Mouse (Mus musculus) CH12.LX (cell line): ENCODE results near the gene Rae1. TPM values are rescaled to one million over a fixed set of nuclear protein-coding genes. Genes with fewer than 3 reads are reported as not detected.

ENCODE experiments used
- DNase-seq: peaks from one replicate; pipeline ENCODE4 v3.0.0-alpha.2; 2013; ENCODE audit errors: extremely low read depth
- H3K27ac ChIP-seq: 2 replicates; pipeline ENCODE4 v1.5.1; 2012; ENCODE audit warnings: low read depth, mild to moderate bottlenecking, control low read depth, moderate library complexity; ENCODE audit not compliant: insufficient read depth
- H3K27me3 ChIP-seq: replicated peaks from 2 replicates; pipeline ENCODE3; 2012; ENCODE audit warnings: inconsistent platforms
- H3K36me3 ChIP-seq, 2 experiments: replicated peaks in 1 of 2; 2 replicates each; pipeline versions ENCODE3 to v1.6.1; 2012; ENCODE audit warnings: inconsistent platforms in 1 of 2, low read length in 1 of 2, mild to moderate bottlenecking in 1 of 2, mixed read lengths in 1 of 2, moderate library complexity in 1 of 2; ENCODE audit not compliant: control insufficient read depth in 1 of 2, insufficient read depth in 1 of 2
- H3K4me1 ChIP-seq, 2 experiments: 2 replicates each; pipeline ENCODE4 v1.6.1; 2012; ENCODE audit warnings: inconsistent platforms in 1 of 2, moderate library complexity in 1 of 2; ENCODE audit not compliant: insufficient read depth in 2 of 2, control insufficient read depth in 1 of 2
- H3K4me2 ChIP-seq: 2 replicates; pipeline ENCODE4 v1.6.1; 2012; ENCODE audit warnings: low read depth, mild to moderate bottlenecking, control low read depth; ENCODE audit not compliant: poor library complexity, insufficient read depth, severe bottlenecking
- H3K4me3 ChIP-seq, 3 experiments: fragments of 150-350 bp in 1 of 3; sonication (generic) in 1 of 3; replicated peaks in 1 of 3; 2 replicates each; pipeline versions ENCODE3 to v1.5.1; 2011 to 2012; ENCODE audit warnings: low read depth in 2 of 3, low read length in 2 of 3, mild to moderate bottlenecking in 2 of 3, moderate library complexity in 2 of 3, control low read depth in 1 of 3, improper control_type of control experiment in 1 of 3, inconsistent platforms in 1 of 3, mixed read lengths in 1 of 3; ENCODE audit not compliant: poor library complexity in 1 of 3
- H3K79me2 ChIP-seq: replicated peaks from 2 replicates; pipeline ENCODE4 v1.6.1; 2012; ENCODE audit warnings: mild to moderate bottlenecking, moderate library complexity; ENCODE audit not compliant: control insufficient read depth, poor library complexity, insufficient read depth, severe bottlenecking; ENCODE audit errors: extremely low read depth
- H3K9ac ChIP-seq: 2 replicates; pipeline ENCODE4 v1.6.1; 2012; ENCODE audit warnings: low read depth, mild to moderate bottlenecking, control low read depth, moderate library complexity; ENCODE audit not compliant: insufficient read depth
- H3K9me3 ChIP-seq: replicated peaks from 2 replicates; pipeline ENCODE3; 2012; ENCODE audit warnings: low read length, inconsistent platforms, mixed read lengths
- CTCF ChIP-seq, 2 experiments: IDR thresholded peaks in 1 of 2; conservative IDR thresholded peaks in 1 of 2; 2 replicates each; pipeline ENCODE4 v1.5.1; 2011 to 2012; ENCODE audit warnings: low read depth in 2 of 2, low read length in 2 of 2, improper control_type of control experiment in 1 of 2, inconsistent platforms in 1 of 2, mild to moderate bottlenecking in 1 of 2, moderate library complexity in 1 of 2
- E2F4 ChIP-seq: IDR thresholded peaks from 2 replicates; pipeline ENCODE4 v1.6.1; 2011; ENCODE audit warnings: low read depth, low read length, improper control_type of control experiment; ENCODE audit not compliant: insufficient replicate concordance
- IRF4 ChIP-seq: IDR thresholded peaks from 2 replicates; pipeline ENCODE4 v1.6.1; 2014; ENCODE audit warnings: low read depth, mild to moderate bottlenecking, inconsistent platforms, low read length, improper control_type of control experiment
- KAT2A ChIP-seq: IDR thresholded peaks from 2 replicates; pipeline ENCODE4 v1.6.1; 2012; ENCODE audit warnings: low read length, improper control_type of control experiment, inconsistent platforms; ENCODE audit not compliant: insufficient replicate concordance
- MAX ChIP-seq: IDR thresholded peaks from 2 replicates; pipeline ENCODE4 v1.6.1; 2011; ENCODE audit warnings: low read length, improper control_type of control experiment
- MYC ChIP-seq: IDR thresholded peaks from 2 replicates; pipeline ENCODE4 v1.6.1; 2011; ENCODE audit warnings: low read depth, mild to moderate bottlenecking, improper control_type of control experiment, low read length
- NRF1 ChIP-seq: IDR thresholded peaks from 2 replicates; pipeline ENCODE4 v1.6.1; 2014; ENCODE audit warnings: low read depth, mild to moderate bottlenecking, inconsistent platforms, low read length, improper control_type of control experiment, moderate library complexity
- PAX5 ChIP-seq: IDR thresholded peaks from 2 replicates; pipeline ENCODE4 v1.6.1; 2012; ENCODE audit warnings: low read length, inconsistent platforms, mixed read lengths
- POLR2A ChIP-seq: IDR thresholded peaks from 2 replicates; pipeline ENCODE4 v1.6.1; 2011; ENCODE audit warnings: low read depth, mild to moderate bottlenecking, improper control_type of control experiment, low read length
- POLR2AphosphoS2 ChIP-seq: IDR thresholded peaks from 2 replicates; pipeline ENCODE4 v1.6.1; 2011; ENCODE audit warnings: low read depth, low read length, improper control_type of control experiment
- RAD21 ChIP-seq: IDR thresholded peaks from 2 replicates; pipeline ENCODE4 v1.6.1; 2011; ENCODE audit warnings: low read depth, mild to moderate bottlenecking, low read length, improper control_type of control experiment, moderate library complexity
- RCOR1 ChIP-seq: conservative IDR thresholded peaks from 2 replicates; pipeline ENCODE4 v1.6.1; 2012; ENCODE audit warnings: low read depth, mild to moderate bottlenecking, inconsistent platforms, low read length, improper control_type of control experiment
- SMC3 ChIP-seq: IDR thresholded peaks from 2 replicates; pipeline ENCODE4 v1.6.1; 2011; ENCODE audit warnings: low read depth, low read length, improper control_type of control experiment
- TBP ChIP-seq: conservative IDR thresholded peaks from 2 replicates; pipeline ENCODE4 v1.6.1; 2011; ENCODE audit warnings: low read depth, low read length, improper control_type of control experiment
- TCF12 ChIP-seq: IDR thresholded peaks from 2 replicates; pipeline ENCODE4 v1.6.1; 2014; ENCODE audit warnings: low read depth, mild to moderate bottlenecking, inconsistent platforms, low read length, improper control_type of control experiment
- USF2 ChIP-seq: conservative IDR thresholded peaks from 2 replicates; pipeline ENCODE4 v1.6.1; 2011; ENCODE audit warnings: low read depth, low read length, improper control_type of control experiment
- ZNF384 ChIP-seq: IDR thresholded peaks from 2 replicates; pipeline ENCODE4 v1.6.1; 2012; ENCODE audit warnings: low read depth, low read length, improper control_type of control experiment, inconsistent platforms
- dilution Hi-C: fragments of 300-500 bp; cut with MboI; formaldehyde crosslinking; loops from 2 replicates; pipeline ENCODE4 v1.14.3; 2020; ENCODE audit warnings: low sequenced_read_pairs; ENCODE audit not compliant: extremely low pct_unique_long_range_greater_than_20kb, extremely low pct_ligation_motif_present
- in situ Hi-C: fragments of 300-500 bp; cut with MboI; formaldehyde crosslinking; loops from 3 replicates; pipeline ENCODE4 v1.14.3; 2019; ENCODE audit warnings: low sequenced_read_pairs, low pct_ligation_motif_present, low pct_unique_long_range_greater_than_20kb, mixed read lengths
- polyA plus RNA-seq: library from polyadenylated mRNA; unstranded; fragments of >175 nt; gene quantifications from 2 replicates; pipeline ENCODE4 v1.2.1, GENCODE M21; 2012; ENCODE audit warnings: low read depth; ENCODE audit not compliant: insufficient read length
- total RNA-seq, 2 experiments: library from RNA; depleted of rRNA; stranded (reverse); fragments of 300-350 nt in 1 of 2; fragments of >200 nt in 1 of 2; gene quantifications; 2 replicates each; pipeline ENCODE4 v1.2.3; 2012 to 2014

Rae1 gene
- total and polyA plus RNA-seq, 3 experiments: 86.3 to 114 (median 95.0) TPM

GRCm38 (mm10) chr2:173027824-173028495 lies 28.0 kb downstream of the Rae1 start (continued):
- TF ChIP-seq POLR2A: no peak
- no peak for TF ChIP-seq SMC3
- no peak for TF ChIP-seq RAD21
- TF ChIP-seq USF2: no peak
- TF ChIP-seq TCF12: peak; percentile 74
- TF ChIP-seq ZNF384: peak; percentile 95
- no peak for TF ChIP-seq TBP
- no peak for TF ChIP-seq NRF1
- no peak for TF ChIP-seq PAX5
- TF ChIP-seq MYC: peak; percentile 62; the same call in 1 of the 2 replicates
- no peak for TF ChIP-seq MAX

- Histone ChIP-seq H3K27ac (no peak overlapping the region), H3K27me3 (no peaks in the 10 kb centered on the region), H3K4me1 (peaks cover 46 to 77% of the 10 kb centered on the region in 2 experiments), H3K36me3 (peaks cover 71 to 99% of the 10 kb centered on the region in 2 experiments)
- DNase-seq: no peak
- TF ChIP-seq RAD21 (peak; percentile 22), ZNF384 (no peak), TCF12 (no peak), SMC3 (peak; percentile 29), RCOR1 (no peak), IRF4 (no peak), POLR2AphosphoS2 (no peak), CTCF (conservative IDR thresholded peaks at IDR 0.05 in 1 of 2, IDR thresholded peaks at IDR 0.05 in 1 of 2; ENCODE audit: low read depth in 2 of 2, low read length in 2 of 2) (peak in 1 of 2 experiments; percentile 38; a peak in 2 of 4 replicates), E2F4 (no peak), KAT2A (no peak)
- TF ChIP-seq, all 38 proteins: peak for 3
- H3K9ac ChIP-seq: no peak overlapping the region
- in situ Hi-C loops: no loop called here
- peaks cover 13% of the 10 kb centered on the region for H3K79me2 ChIP-seq
- dilution Hi-C loops: no loop called here
- H3K4me3 ChIP-seq: no peak overlapping the region
- H3K4me2 ChIP-seq: no peak overlapping the region
- no peaks in the 10 kb centered on the region for H3K9me3 ChIP-seq
These were observed 28.7 kb downstream of the Rae1 start for GRCm38 (mm10) chr2:173028508-173029031.
